Mouse (Mus musculus) heart, embryonic 13.5 days (tissue): ENCODE results near the gene Trip12. TPM values are rescaled to one million over a fixed set of nuclear protein-coding genes. Genes with fewer than 3 reads are reported as not detected.

Source experiments
- ATAC-seq: fragments of 200-750 bp; cut with Nextera tagmentation; 2 replicates; pipeline ENCODE4 v1.8.0; 2017; ENCODE audit warnings: moderate TSS enrichment; ENCODE audit not compliant: insufficient number of reproducible peaks, low FRiP score, low TSS enrichment; ENCODE audit errors: extremely low read depth
- H3K27ac ChIP-seq: fragments of 300-500 bp; sonication (generic); replicated peaks from 2 replicates; pipeline ENCODE4 v1.5.1; 2015; ENCODE audit warnings: moderate library complexity, mild to moderate bottlenecking, inconsistent platforms
- H3K27me3 ChIP-seq: fragments of 300-500 bp; sonication (generic); replicated peaks from 2 replicates; pipeline ENCODE4 v1.6.1; 2015; ENCODE audit warnings: mild to moderate bottlenecking, inconsistent platforms
- H3K36me3 ChIP-seq: fragments of 300-500 bp; sonication (generic); 2 replicates; pipeline ENCODE4 v1.6.1; 2015; ENCODE audit warnings: mild to moderate bottlenecking, inconsistent platforms
- H3K4me1 ChIP-seq: fragments of 300-500 bp; sonication (generic); 2 replicates; pipeline ENCODE4 v1.6.1; 2015; ENCODE audit warnings: inconsistent platforms
- H3K4me2 ChIP-seq: fragments of 300-500 bp; sonication (generic); 2 replicates; pipeline ENCODE4 v1.6.1; 2015; ENCODE audit warnings: inconsistent platforms, mild to moderate bottlenecking, moderate library complexity
- H3K4me3 ChIP-seq: fragments of 300-500 bp; sonication (generic); 2 replicates; pipeline ENCODE4 v1.5.1; 2015; ENCODE audit warnings: moderate library complexity, mild to moderate bottlenecking, inconsistent platforms
- H3K9ac ChIP-seq: fragments of 300-500 bp; sonication (generic); 2 replicates; pipeline ENCODE4 v1.6.1; 2015; ENCODE audit warnings: inconsistent platforms, mild to moderate bottlenecking, moderate library complexity
- H3K9me3 ChIP-seq: fragments of 300-500 bp; sonication (generic); 2 replicates; pipeline ENCODE4 v1.6.1; 2016; ENCODE audit warnings: inconsistent platforms
- WGBS: fragments of 180-500 bp; shearing (Covaris S2); methylation state at CpG from one replicate; pipeline ENCODE4 v1.1.7; 2015; ENCODE audit warnings: mixed read lengths; 5-methylcytosine and 5-hydroxymethylcytosine counted together
- microRNA-seq: library from miRNA; unstranded; fragments of <30 nt; microRNA quantifications from one replicate; pipeline ENCODE4, GENCODE M21; 2016
- polyA plus RNA-seq: library from polyadenylated mRNA; unstranded; fragments of >200 nt; fragmentation: Nextera tagmentation; extraction: Ambion mirVana; gene quantifications from 2 replicates; pipeline ENCODE4 v1.2.1, GENCODE M21; 2015

Gene Trip12
- polyA plus RNA-seq, 1 experiment from 2014 or later, result 52.1 TPM

DNA sequence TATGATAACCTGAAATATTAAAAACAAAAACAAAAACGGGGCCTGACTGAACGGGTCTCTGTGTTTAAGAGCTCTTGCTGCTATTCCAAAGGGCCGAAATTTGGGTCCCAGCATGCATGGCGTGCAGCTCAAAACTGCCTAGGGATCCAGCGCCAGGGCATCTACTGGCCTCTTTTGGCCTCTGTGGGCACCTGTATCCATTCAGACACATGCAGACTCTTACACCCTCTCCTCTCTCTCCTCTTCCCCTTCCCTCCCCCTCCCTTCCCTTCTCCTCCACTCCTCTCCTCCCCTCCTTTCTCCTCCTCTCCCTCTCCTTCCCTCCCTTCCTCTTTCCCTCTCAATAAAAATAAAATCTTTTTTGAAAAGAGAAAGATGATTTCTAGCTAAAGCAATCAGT is 130.9 kb downstream of the Trip12 start:
- Histone ChIP-seq H3K9me3 (no peaks in the 10 kb centered on the region), H3K4me2 (peak overlapping the region; percentile 63), H3K36me3 (no peaks in the 10 kb centered on the region), H3K4me3 (peak overlapping the region; percentile 25; the same call in 1 of the 2 replicates), H3K4me1 (peaks cover 8% of the 10 kb centered on the region; the same call in 1 of the 2 replicates), H3K27me3 (peaks cover 32% of the 10 kb centered on the region; the same call in 1 of the 2 replicates), H3K27ac (no peak overlapping the region), H3K9ac (no peak overlapping the region)
- ATAC-seq, result no peak
- WGBS, result 33% methylated on average over 5 of the region's 5 CpGs

GRCm38 (mm10) chr1:84700254-84700653 is 140.1 kb downstream of the Trip12 start:
- peaks cover 7% of the 10 kb centered on the region for H3K4me1 ChIP-seq
- H3K27ac ChIP-seq, result no peak overlapping the region
- WGBS, result 84% methylated on average over 6 of the region's 6 CpGs
- H3K4me3 ChIP-seq, result no peak overlapping the region
- no peak for ATAC-seq
- H3K9ac ChIP-seq, result no peak overlapping the region
- H3K9me3 ChIP-seq, result peaks cover 6% of the 10 kb centered on the region; the same call in 1 of the 2 replicates
- no peak overlapping the region for H3K4me2 ChIP-seq
- H3K27me3 ChIP-seq, result peaks cover 17% of the 10 kb centered on the region
- H3K36me3 ChIP-seq, result no peaks in the 10 kb centered on the region

GRCm38 (mm10) chr1:84697136-84697535 is 143.2 kb downstream of the Trip12 start:
- peaks cover 12% of the 10 kb centered on the region for H3K4me1 ChIP-seq
- peaks cover 6% of the 10 kb centered on the region; the same call in 1 of the 2 replicates for H3K9me3 ChIP-seq
- ATAC-seq, result no peak
- 2% methylated on average over 2 of the region's 2 CpGs for WGBS
- H3K36me3 ChIP-seq, result no peaks in the 10 kb centered on the region
- no peak overlapping the region for H3K27ac ChIP-seq
- peaks cover 47% of the 10 kb centered on the region for H3K27me3 ChIP-seq
- no peak overlapping the region for H3K9ac ChIP-seq
- no peak overlapping the region for H3K4me3 ChIP-seq
- H3K4me2 ChIP-seq, result no peak overlapping the region

GRCm38 (mm10) chr1:84695517-84696411 is 144.6 kb downstream of the Trip12 start, which contains the start of gene Dner:
Dner (minus strand) TSS chr1:84696221.
- Histone ChIP-seq H3K36me3 (no peaks in the 10 kb centered on the region), H3K9me3 (peaks cover 6% of the 10 kb centered on the region; the same call in 1 of the 2 replicates), H3K9ac (peak within 1 kb of the TSS; percentile 67; the same call in 1 of the 2 replicates), H3K4me2 (peak within 1 kb of the TSS; percentile 96), H3K4me3 (peak within 1 kb of the TSS; percentile 62), H3K27ac (no peak within 1 kb of the TSS), H3K4me1 (peaks cover 12% of the 10 kb centered on the region), H3K27me3 (peaks cover 49% of the 10 kb centered on the region)
- ATAC-seq, result no peak
- under 1% methylated on average over 60 of the region's 75 CpGs for WGBS

DNA sequence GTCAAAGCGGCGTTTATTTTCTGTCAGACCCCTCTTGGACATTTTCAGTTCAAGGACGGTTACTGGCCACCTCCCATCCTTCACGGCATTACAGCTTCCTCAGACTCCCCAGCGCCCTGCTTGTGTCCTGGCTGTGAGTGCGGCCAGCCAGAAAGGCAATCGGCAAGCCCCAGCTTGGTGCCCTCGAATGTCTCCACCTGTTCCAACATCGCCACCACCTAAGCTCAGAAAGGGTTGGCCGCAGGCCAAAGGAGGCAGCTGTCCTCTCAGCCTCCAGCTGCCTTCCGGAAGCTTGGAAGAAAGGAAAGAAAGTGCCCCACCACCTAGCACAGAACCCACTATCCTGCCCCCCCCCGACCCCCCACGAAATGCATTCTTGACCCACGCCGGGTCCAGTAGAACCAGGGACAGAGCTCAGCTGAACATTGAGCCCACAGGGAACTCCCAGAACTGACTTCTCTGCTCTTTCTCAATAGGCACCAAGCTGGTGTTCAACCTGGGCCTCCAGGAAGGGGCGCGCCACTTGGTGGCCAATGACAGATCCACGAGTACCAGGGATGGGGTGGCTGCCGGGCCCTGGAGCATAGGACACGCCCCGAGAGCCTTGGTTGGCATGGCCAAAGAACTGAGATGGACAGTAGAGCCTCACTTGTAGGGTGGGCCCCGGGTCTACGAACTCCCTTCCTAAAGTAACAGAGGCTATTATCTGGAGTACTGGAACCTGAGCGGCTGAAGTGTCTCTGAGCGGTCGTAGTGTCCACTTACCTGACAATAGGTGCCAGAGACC is 145.4 kb downstream of the Trip12 start:
- Histone ChIP-seq H3K27ac (no peak overlapping the region), H3K4me3 (peak overlapping the region; percentile 62), H3K27me3 (peaks cover 49% of the 10 kb centered on the region), H3K9ac (peak overlapping the region; percentile 67; the same call in 1 of the 2 replicates), H3K36me3 (no peaks in the 10 kb centered on the region), H3K9me3 (peaks cover 6% of the 10 kb centered on the region; the same call in 1 of the 2 replicates), H3K4me1 (peaks cover 12% of the 10 kb centered on the region), H3K4me2 (peak overlapping the region; percentile 96)
- ATAC-seq, result no peak
- 18% methylated on average over 26 of the region's 26 CpGs for WGBS

DNA sequence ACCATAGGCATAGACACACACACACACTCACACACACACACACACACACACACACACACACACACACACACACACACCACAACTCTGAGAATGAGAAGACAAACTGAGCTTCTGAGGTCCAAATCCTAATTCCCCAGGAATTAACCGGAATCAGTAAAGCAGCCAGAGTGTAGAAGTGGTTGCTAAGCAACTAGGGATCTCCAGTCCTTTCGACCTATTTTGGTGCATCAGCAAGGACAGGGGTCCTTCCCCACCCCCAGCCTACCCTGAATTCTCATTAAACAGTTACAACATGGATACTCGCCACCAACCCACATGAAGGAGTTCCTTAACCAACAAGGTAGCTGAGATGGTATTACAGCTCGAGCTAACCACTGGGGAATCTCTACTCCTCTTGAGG is 162.4 kb downstream of the Trip12 start:
- H3K4me2 ChIP-seq, result no peak overlapping the region
- no peaks in the 10 kb centered on the region for H3K27me3 ChIP-seq
- H3K27ac ChIP-seq, result no peak overlapping the region
- 55% methylated on average over 4 of the region's 4 CpGs for WGBS
- no peak overlapping the region for H3K9ac ChIP-seq
- no peak for ATAC-seq
- H3K36me3 ChIP-seq, result no peaks in the 10 kb centered on the region
- H3K9me3 ChIP-seq, result no peaks in the 10 kb centered on the region
- no peaks in the 10 kb centered on the region for H3K4me1 ChIP-seq
- no peak overlapping the region for H3K4me3 ChIP-seq

Small RNA genes within 50 kb of the gene (microRNA-seq; reads per million reads assigned to microRNA genes)
- gene Mir5126, result 2.2 reads per million, percentile 5 among the genes with 10 or more reads in this experiment

Other genes with a start within 250 kb of the Trip12 start
- gene Dner, start 144.3 kb downstream of the Trip12 start, polyA plus RNA-seq, result 1.2 and 1.5 TPM in 2 replicates
- 6.5 and 8.9 TPM in 2 replicates for gene Fbxo36, start 675 bp downstream of the Trip12 start, polyA plus RNA-seq
- 0.04 and 0.05 TPM in 2 replicates for gene Slc16a14, start 94.6 kb upstream of the Trip12 start, polyA plus RNA-seq